Mouse (Mus musculus): ENCODE measurements around the gene Gm3411.
"Not testable (repeated sequence)": the region's sequence is repeated elsewhere in the genome, so short reads cannot be mapped to it uniquely, and the experiment has no call there.

Gm3411 gene

DNA sequence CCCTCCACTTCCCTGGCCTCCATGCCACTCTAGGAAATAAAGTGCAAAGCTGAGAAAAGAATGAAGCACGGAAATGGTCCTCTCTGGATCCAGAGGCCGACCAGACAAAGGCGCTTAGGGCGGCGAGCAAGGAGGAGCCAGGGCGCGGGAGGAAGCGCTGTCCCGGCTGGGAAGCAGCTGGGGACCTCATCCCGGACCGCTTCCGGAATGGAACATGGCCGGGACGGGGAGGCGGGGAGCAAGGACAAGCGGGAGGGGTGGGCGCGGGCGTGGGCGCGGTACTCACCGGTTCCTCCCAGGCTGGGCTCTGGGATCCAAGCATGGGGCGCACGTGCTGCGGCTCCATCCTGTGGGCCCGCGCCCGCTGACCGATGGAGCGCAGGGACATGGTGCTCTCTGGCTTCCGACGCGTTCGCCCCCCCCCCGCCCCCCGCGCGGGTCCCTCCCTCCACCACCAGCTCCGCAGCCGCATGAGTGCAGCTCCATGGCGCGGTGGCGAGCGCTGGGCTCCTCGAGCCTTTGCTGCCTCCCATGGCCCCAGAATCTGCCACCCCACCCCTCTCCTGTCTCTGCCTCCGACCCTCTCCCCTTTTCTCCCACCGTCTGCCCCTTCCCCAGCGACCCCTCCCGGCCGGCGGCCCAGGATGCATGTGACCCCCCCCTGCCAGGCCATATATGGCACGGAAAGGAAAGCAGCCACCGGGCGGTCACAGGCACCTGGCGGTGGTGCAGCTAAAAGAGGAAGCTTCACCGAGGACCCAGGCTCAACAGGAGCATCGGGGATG is at the start of gene Gm3411:
TSS of gene Gm3411 (minus strand) at position 320 of the 785 bp plus-strand sequence.
- DNase-seq (ENCODE audit: low spot score), result peak; percentile 24

DNA sequence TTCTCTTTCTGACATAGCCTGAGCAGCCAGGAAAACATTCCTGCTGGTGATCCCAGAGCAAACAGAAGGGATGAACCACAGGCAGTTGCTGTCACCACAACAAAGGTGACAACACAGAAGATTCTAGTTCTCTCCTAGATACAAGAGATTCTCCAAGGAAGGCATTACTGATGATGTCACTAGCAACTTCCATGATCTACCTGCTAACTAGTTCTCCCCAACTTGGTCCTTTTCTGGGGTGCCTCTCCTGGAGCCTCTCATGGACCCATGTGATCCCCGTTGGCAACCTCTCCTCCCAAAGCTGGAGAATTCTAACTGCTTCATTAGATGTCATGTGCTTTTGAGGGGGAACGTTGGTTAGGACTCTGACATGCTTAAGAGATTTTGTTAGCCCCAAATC is 17.7 kb upstream of the Gm3411 start, which contains the start of gene Gm21103:
TSS of gene Gm21103 (minus strand) at position 101 of the 400 bp plus-strand sequence.
- not testable (repeated sequence) for DNase-seq (ENCODE audit: low spot score)

DNA sequence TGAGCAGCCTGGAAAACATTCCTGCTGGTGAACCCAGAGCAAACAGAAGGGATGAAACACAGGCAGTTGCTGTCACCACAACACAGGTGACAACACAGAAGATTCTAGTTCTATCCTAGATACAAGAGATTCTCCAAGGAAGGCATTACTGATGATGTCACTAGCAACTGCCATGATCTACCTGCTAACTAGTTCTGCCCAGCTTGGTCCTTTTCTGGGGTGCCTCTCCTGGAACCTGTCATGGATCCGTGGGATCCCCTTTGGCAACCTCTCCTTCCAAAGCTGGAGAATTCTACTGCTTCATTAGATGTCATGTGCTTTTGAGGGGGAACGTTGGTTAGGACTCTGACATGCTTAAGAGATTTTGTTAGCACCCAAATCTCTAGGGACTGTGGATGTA is 67.9 kb downstream of the Gm3411 start, which contains the start of gene Gm21560:
TSS of gene Gm21560 (minus strand) at position 101 of the 400 bp plus-strand sequence.
- not testable (repeated sequence) for DNase-seq (ENCODE audit: low spot score)
